Mouse (Mus musculus) lung, embryonic 14.5 days (tissue): Measurements from ENCODE around the gene Slc36a1. TPM values are rescaled to one million over a fixed set of nuclear protein-coding genes. Genes with fewer than 3 reads are reported as not detected.

Experiments
- ATAC-seq: fragments of 200-750 bp; cut with Nextera tagmentation; 2 replicates; pipeline ENCODE4 v1.8.0; 2017; ENCODE audit warnings: mild to moderate bottlenecking, moderate TSS enrichment, moderate library complexity; ENCODE audit not compliant: insufficient read depth
- DNase-seq: peaks from one replicate; pipeline ENCODE4 v3.0.0-alpha.2; 2015
- H3K27ac ChIP-seq: fragments of 300-500 bp; sonication (generic); 2 replicates; pipeline ENCODE4 v1.5.1; 2014; ENCODE audit warnings: low read depth, mild to moderate bottlenecking, moderate library complexity
- H3K27me3 ChIP-seq: fragments of 300-500 bp; sonication (generic); 2 replicates; pipeline ENCODE4 v1.6.1; 2014; ENCODE audit warnings: low read length, control low read depth; ENCODE audit not compliant: insufficient read depth
- H3K36me3 ChIP-seq: fragments of 300-500 bp; sonication (generic); 2 replicates; pipeline ENCODE4 v1.6.1; 2014; ENCODE audit warnings: control low read depth; ENCODE audit not compliant: insufficient read depth
- H3K4me1 ChIP-seq: fragments of 300-500 bp; sonication (generic); 2 replicates; pipeline ENCODE4 v1.6.1; 2014; ENCODE audit warnings: antibody characterized with exemption, control low read depth; ENCODE audit not compliant: insufficient read depth
- H3K4me2 ChIP-seq: fragments of 300-500 bp; sonication (generic); 2 replicates; pipeline ENCODE4 v1.6.1; 2014; ENCODE audit warnings: mild to moderate bottlenecking
- H3K4me3 ChIP-seq: fragments of 300-500 bp; sonication (generic); 2 replicates; pipeline ENCODE4 v1.5.1; 2014; ENCODE audit warnings: low read depth, low read length
- H3K9ac ChIP-seq: fragments of 300-500 bp; sonication (generic); 2 replicates; pipeline ENCODE4 v1.6.1; 2014
- H3K9me3 ChIP-seq: fragments of 300-500 bp; sonication (generic); 2 replicates; pipeline ENCODE4 v1.6.1; 2016; ENCODE audit warnings: low read depth, low read length, control low read depth
- CTCF ChIP-seq: IDR thresholded peaks from 2 replicates; pipeline ENCODE4 v1.5.1; 2016; ENCODE audit warnings: antibody characterized with exemption, low read depth
- whole genome bisulfite sequencing: fragments of 180-500 bp; shearing (Covaris S2); extraction: QIAGEN DNeasy Blood & Tissue Kit; methylation state at CpG from one replicate; pipeline ENCODE4 v1.1.7; 2014; 5-methylcytosine and 5-hydroxymethylcytosine counted together
- polyA plus RNA-seq: library from polyadenylated mRNA; unstranded; fragments of >200 nt; fragmentation: Nextera tagmentation; extraction: Ambion mirVana; gene quantifications from 2 replicates; pipeline ENCODE4 v1.2.1, GENCODE M21; 2014

Gene Slc36a1
- polyA plus RNA-seq, 1 experiment from 2014 or later: 1.9 TPM

- DNase-seq (no peak), ATAC-seq (no peak)
- TF ChIP-seq CTCF: no peak
- Histone ChIP-seq H3K9me3 (no peaks in the 10 kb centered on the region), H3K4me2 (no peak overlapping the region), H3K4me3 (no peak overlapping the region), H3K4me1 (no peaks in the 10 kb centered on the region), H3K27me3 (no peaks in the 10 kb centered on the region), H3K36me3 (no peaks in the 10 kb centered on the region), H3K27ac (no peak overlapping the region), H3K9ac (no peak overlapping the region)
- WGBS: 54% methylated on average over 2 of the region's 2 CpGs
These were observed 61.5 kb downstream of the Slc36a1 start for GRCm38 (mm10) chr11:55265647-55266046.

GRCm38 (mm10) chr11:55268580-55268979 is 64.4 kb downstream of the Slc36a1 start:
- no peak overlapping the region for H3K9ac ChIP-seq
- 79% methylated on average over 6 of the region's 6 CpGs for WGBS
- TF ChIP-seq CTCF: no peak

DNA sequence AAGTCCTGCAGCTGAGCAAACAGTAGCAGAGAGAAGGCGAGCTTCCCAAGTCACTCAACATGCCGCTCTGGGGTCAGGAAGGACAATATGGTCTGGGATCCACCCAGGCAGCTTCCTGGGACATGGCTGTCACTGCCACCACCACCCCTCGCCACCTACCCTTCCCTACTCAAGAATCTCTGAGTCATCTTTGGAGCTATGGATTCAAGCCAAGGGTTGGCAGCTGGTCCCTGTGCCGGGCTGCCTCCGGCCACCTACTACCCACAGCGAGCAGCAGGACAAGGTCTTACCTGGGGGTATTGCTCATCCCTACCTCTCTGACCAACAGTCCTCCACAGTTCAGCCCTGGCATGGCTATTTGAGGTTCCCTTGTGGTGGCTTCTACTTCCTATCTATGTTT is 70.6 kb downstream of the Slc36a1 start:
- no peaks in the 10 kb centered on the region for H3K36me3 ChIP-seq
- DNase-seq: no peak
- H3K4me1 ChIP-seq: no peaks in the 10 kb centered on the region
- WGBS: 68% methylated on average over 6 of the region's 6 CpGs
- no peak for ATAC-seq
- no peaks in the 10 kb centered on the region for H3K27me3 ChIP-seq
- no peak overlapping the region for H3K4me3 ChIP-seq
- no peak for TF ChIP-seq CTCF
- no peak overlapping the region for H3K9ac ChIP-seq
- no peaks in the 10 kb centered on the region for H3K9me3 ChIP-seq
- H3K4me2 ChIP-seq: no peak overlapping the region
- H3K27ac ChIP-seq: no peak overlapping the region

More at GRCm38 (mm10) chr11:55268580-55268979, 64.4 kb downstream of the Slc36a1 start:
- no peak overlapping the region for H3K4me2 ChIP-seq
- ATAC-seq (no peak), DNase-seq (no peak)
- no peaks in the 10 kb centered on the region for H3K27me3 ChIP-seq
- no peak overlapping the region for H3K4me3 ChIP-seq
- no peaks in the 10 kb centered on the region for H3K36me3 ChIP-seq
- H3K27ac ChIP-seq: no peak overlapping the region
- no peaks in the 10 kb centered on the region for H3K9me3 ChIP-seq
- no peaks in the 10 kb centered on the region for H3K4me1 ChIP-seq

Other genes starting within 250 kb of the Slc36a1 start
- 13.2 and 14.3 TPM in 2 replicates for gene Tnip1, start 241.4 kb upstream of the Slc36a1 start, polyA plus RNA-seq
- 406 and 411 TPM in 2 replicates for gene Anxa6, start 170.9 kb upstream of the Slc36a1 start, polyA plus RNA-seq
- gene Ccdc69, start 126.2 kb upstream of the Slc36a1 start, polyA plus RNA-seq: 1.9 and 2.4 TPM in 2 replicates
- 15.4 and 18.4 TPM in 2 replicates for gene Gm2a, start 106.2 kb upstream of the Slc36a1 start, polyA plus RNA-seq
- gene Slc36a3, start 52.6 kb upstream of the Slc36a1 start, polyA plus RNA-seq: not detected in 2 replicates
- gene Slc36a2, start 19.3 kb upstream of the Slc36a1 start, polyA plus RNA-seq: 1.1 and 1.2 TPM in 2 replicates
- gene Fat2, start 132.2 kb downstream of the Slc36a1 start, polyA plus RNA-seq: 0.29 and 0.53 TPM in 2 replicates
- 1,429 and 1,454 TPM in 2 replicates for gene Sparc, start 218.8 kb downstream of the Slc36a1 start, polyA plus RNA-seq